Mouse (Mus musculus) liver, postnatal 0 days (tissue): ENCODE measurements at regions not wholly inside any gene's neighbourhood (a gene's known extent, or its start where the extent isn't known, plus 50 kb on each side); places are given as distances from the start of the nearest gene placed in this dataset.

Experiments
- CTCF ChIP-seq: sonication (generic); IDR thresholded peaks from 2 replicates; pipeline ENCODE4 v1.5.1; 2016; ENCODE audit warnings: antibody characterized with exemption, low read depth
- EP300 ChIP-seq: IDR thresholded peaks from 2 replicates; pipeline ENCODE4 v1.6.1; 2016; ENCODE audit warnings: antibody characterized with exemption, low read depth, mild to moderate bottlenecking

DNA sequence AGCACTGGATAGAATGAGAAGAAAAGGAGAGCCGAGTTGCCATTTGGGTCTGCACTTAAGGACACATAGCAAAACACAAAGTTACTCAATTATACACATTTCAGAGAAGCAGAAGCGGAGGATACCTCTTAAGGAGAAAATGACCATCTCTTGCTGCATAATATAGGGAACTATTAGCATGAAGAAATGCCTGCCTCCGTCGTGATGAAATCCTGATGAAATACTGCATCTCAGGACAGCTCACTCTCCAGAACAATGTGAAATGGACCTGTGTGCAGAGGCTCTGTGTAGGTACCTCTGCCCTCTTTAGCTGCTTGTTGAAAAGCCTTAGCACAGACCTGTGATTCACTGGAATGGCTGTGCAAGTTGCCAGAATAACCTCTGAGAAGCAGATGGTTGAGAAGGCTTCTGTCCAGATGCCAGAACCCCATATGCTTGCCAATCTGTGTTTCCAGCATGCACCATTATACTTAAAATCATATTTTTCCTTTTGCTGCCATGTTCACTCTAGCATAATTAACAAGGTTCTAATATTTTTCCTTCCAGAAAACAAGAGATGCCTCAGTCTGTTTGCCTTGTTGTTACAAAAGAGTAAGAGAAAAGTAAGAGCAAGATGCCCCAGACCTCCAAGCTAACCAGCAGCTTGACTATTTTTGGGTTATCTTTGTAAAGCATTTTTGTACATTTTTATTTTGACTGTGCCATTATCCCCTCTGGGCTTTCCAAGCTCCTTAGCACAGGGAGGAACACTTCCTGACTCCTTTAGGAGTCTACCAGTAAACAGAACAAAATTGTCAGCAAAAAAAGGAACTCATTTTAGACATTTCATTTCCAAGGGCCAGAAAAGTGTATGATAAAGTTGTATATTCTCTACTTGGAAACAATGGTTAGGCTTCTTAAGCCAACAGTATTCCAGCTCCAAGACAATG, 259.0 kb downstream of the 1190002N15Rik start:
- no peak for TF ChIP-seq CTCF
- no peak for TF ChIP-seq EP300
